Comparison of ENCODE assay signal across 9 mouse cellular contexts in genomic region chr7:75107441-75107840, GRCm38 (mm10).
DNase-seq lines count a peak whose midpoint lies in the region; ATAC-seq lines count a peak whose summit lies in the region.
"Had no signal": no experiment of that assay in that cellular context is flagged by ENCODE, and none has a peak within 500 bp of the region (broad histone marks: within the 10 kb centered on the region; RNA-seq: fewer than 3 reads in every experiment).

No protein-coding gene starts in this region.

- H3K4me3 ChIP-seq in hindbrain, embryonic 10.5 days = no peak overlapping the region
- no peak overlapping the region for H3K4me3 ChIP-seq in hindbrain, embryonic 13.5 days
- H3K4me3 ChIP-seq: neural tube, embryonic 13.5 days had no signal

- DNase-seq in hindbrain, embryonic 10.5 days (ENCODE audit: low spot score) = peak; percentile 57
- peak; percentile 8 for DNase-seq in thymus, postnatal 0 days (ENCODE audit: low spot score)
- DNase-seq in thymus, postnatal 36 days = no peak
- peak; percentile 73 for DNase-seq in brain, adult 2 months (ENCODE audit: low read depth, low spot score)
- DNase-seq in kidney, postnatal 25 days = peak; percentile 47 to 59
- peak; percentile 70 for DNase-seq in retina, postnatal 1 day

- ATAC-seq in hindbrain, embryonic 13.5 days (ENCODE audit: low FRiP score) = no peak
- no peak for ATAC-seq in erythroblast, adult 5-6 weeks (replicated peaks; ENCODE audit: low FRiP score, poor library complexity, severe bottlenecking)

- no peak overlapping the region for H3K9ac ChIP-seq in hindbrain, embryonic 13.5 days
- H3K9ac ChIP-seq: neural tube, embryonic 13.5 days had no signal

- H3K36me3 ChIP-seq in hindbrain, embryonic 10.5 days = no peaks in the 10 kb centered on the region
- no peaks in the 10 kb centered on the region for H3K36me3 ChIP-seq in hindbrain, embryonic 13.5 days
- H3K36me3 ChIP-seq: neural tube, embryonic 13.5 days had no signal

- no peaks in the 10 kb centered on the region for H3K4me1 ChIP-seq in hindbrain, embryonic 10.5 days (replicated peaks)
- H3K4me1 ChIP-seq in hindbrain, embryonic 13.5 days (replicated peaks) = peaks cover 6% of the 10 kb centered on the region; the same call in 1 of the 2 replicates

- no peak overlapping the region for H3K4me2 ChIP-seq in hindbrain, embryonic 13.5 days
- H3K4me2 ChIP-seq: neural tube, embryonic 13.5 days had no signal

- no peak overlapping the region for H3K27ac ChIP-seq in hindbrain, embryonic 10.5 days
- no peak overlapping the region for H3K27ac ChIP-seq in hindbrain, embryonic 13.5 days
- H3K27ac ChIP-seq: neural tube, embryonic 13.5 days had no signal

- no peaks in the 10 kb centered on the region for H3K27me3 ChIP-seq in hindbrain, embryonic 10.5 days (ENCODE audit: insufficient read depth, poor library complexity, severe bottlenecking)
- no peaks in the 10 kb centered on the region for H3K27me3 ChIP-seq in hindbrain, embryonic 13.5 days

- H3K9me3 ChIP-seq in hindbrain, embryonic 10.5 days = no peaks in the 10 kb centered on the region
- H3K9me3 ChIP-seq in hindbrain, embryonic 13.5 days = no peaks in the 10 kb centered on the region
- H3K9me3 ChIP-seq: neural tube, embryonic 13.5 days had no signal

Comparison
In these comparisons a context has a peak if more than half of its experiments do, and no peak if none do; other contexts are left out.
1. DNase-seq: peak in hindbrain, embryonic 10.5 days (single experiment), thymus, postnatal 0 days (single experiment), brain, adult 2 months (single experiment), kidney, postnatal 25 days (2 of 2) and retina, postnatal 1 day (single experiment); none in thymus, postnatal 36 days (0 of 2).